8 mouse cellular contexts compared by ENCODE assay signal in the genomic region with DNA sequence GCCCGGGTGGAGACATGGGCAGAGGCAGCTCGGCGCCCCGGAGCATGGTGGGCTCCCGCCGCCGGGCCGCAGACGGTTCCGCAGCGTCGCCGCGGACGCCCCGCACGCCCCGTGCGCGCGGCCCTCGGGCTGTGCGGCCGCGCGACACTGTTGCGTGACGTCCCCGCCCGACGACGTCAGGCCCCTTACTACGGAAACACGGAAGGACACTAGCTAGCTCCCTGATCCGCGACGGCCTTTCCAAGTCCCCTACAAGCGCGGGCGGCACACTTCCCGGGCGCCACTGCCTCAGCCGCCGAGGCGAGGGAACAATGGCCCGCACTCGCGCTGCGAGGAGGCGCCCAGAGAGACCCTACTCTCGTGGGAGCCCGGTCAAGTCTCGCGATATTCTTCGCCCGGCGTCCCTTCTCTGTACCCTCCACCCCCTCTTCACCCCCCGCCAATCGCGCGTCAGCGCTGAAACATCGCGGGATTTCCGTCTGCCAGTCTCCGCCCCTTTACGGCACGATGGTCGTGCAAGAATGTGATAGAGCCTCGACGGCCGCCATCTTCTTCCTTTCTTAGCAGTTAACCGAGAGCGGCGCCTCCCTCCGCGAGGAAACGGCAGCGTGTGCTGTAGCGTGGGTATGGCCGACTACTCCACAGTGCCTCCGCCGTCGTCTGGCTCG. TPM values are rescaled to one million over a fixed set of nuclear protein-coding genes. Genes with fewer than 3 reads are reported as not detected.
A peak's percentile ranks its signal among the peaks of the same experiment; 100 is the strongest.
DNase-seq lines count a peak whose midpoint lies in the region; ATAC-seq and TF ChIP-seq lines count a peak whose summit lies in the region.

Gene Dnajb4, minus strand, starts transcription at position 336 of the 668 bp plus-strand sequence.
Gene Fubp1, plus strand, starts transcription at position 456 of the 668 bp plus-strand sequence.

- no peak for TF ChIP-seq CTCF in cortical plate, adult 2 months (IDR thresholded peaks at IDR 0.05; ENCODE audit: extremely low read depth, insufficient read depth, low read length)

- peak; percentile 85 for ATAC-seq in activated CD4-positive, CD25-positive, alpha-beta regulatory T cell, adult 4 months
- ATAC-seq in megakaryocyte progenitor cell, adult 5-6 weeks (replicated peaks; ENCODE audit: poor library complexity) = peak; percentile 78

- peak; percentile 91 for TF ChIP-seq POLR2A in cortical plate, adult 2 months (IDR thresholded peaks at IDR 0.05; ENCODE audit: extremely low read depth, insufficient read depth, low read length)

- peak within 1 kb of the TSS; percentile 79 for H3K4me3 ChIP-seq in cortical plate, adult 2 months (ENCODE audit: insufficient read depth, low read length)

- DNase-seq in gastrocnemius, postnatal 10 days = peak; percentile 100
- peak; percentile 100 for DNase-seq in induced T-regulatory cell, adult 2 months (ENCODE audit: low read depth)
- peak; percentile 98 to 99 for DNase-seq in left cerebral cortex, adult 9 months (ENCODE audit: low spot score in 2 of 2)
- peak; percentile 100 for DNase-seq in right cerebral cortex, postnatal 14 days
- DNase-seq in urinary bladder, postnatal 36 days (ENCODE audit: low spot score in 2 of 2) = peak; percentile 100

- peaks cover 7% of the 10 kb centered on the region for H3K4me1 ChIP-seq in cortical plate, adult 2 months (ENCODE audit: control insufficient read depth, insufficient read depth, low read length)

- peak within 1 kb of the TSS; percentile 99 for H3K27ac ChIP-seq in cortical plate, adult 2 months (ENCODE audit: insufficient read depth, low read length)

RNA-seq across cellular contexts. Expression of gene Dnajb4, which starts in this region (rescaled TPM):
- 1 to 10 TPM; 5.2 to 6.0 TPM for polyA plus RNA-seq in activated CD4-positive, CD25-positive, alpha-beta regulatory T cell, adult 4 months (2017; shearing (Covaris generic))
- 49.7 and 50.8 TPM in 2 replicates for polyA plus RNA-seq in cortical plate, adult 2 months (2012; rRNA removed)
- total RNA-seq in gastrocnemius, postnatal 10 days (2021) = 10 to 100 TPM; 52.7 to 58.7 TPM
- total RNA-seq in megakaryocyte progenitor cell, adult 5-6 weeks (2015) = 37.8 and 37.9 TPM in 2 replicates
- 39.3 and 43.5 TPM in 2 replicates for total RNA-seq in megakaryocyte progenitor cell, adult 5-6 weeks (2017)

RNA-seq across cellular contexts. Expression of gene Fubp1, which starts in this region (rescaled TPM):
- 100 to 1,000 TPM; 222 to 239 TPM for polyA plus RNA-seq in activated CD4-positive, CD25-positive, alpha-beta regulatory T cell, adult 4 months (2017; shearing (Covaris generic))
- 88.2 and 95.0 TPM in 2 replicates for polyA plus RNA-seq in cortical plate, adult 2 months (2012; rRNA removed)
- total RNA-seq in gastrocnemius, postnatal 10 days (2021) = 10 to 100 TPM; 39.2 to 71.9 TPM
- 149 and 188 TPM in 2 replicates for total RNA-seq in megakaryocyte progenitor cell, adult 5-6 weeks (2015)
- 204 and 275 TPM in 2 replicates for total RNA-seq in megakaryocyte progenitor cell, adult 5-6 weeks (2017)

Comparison
In these comparisons a context has a peak if more than half of its experiments do, and no peak if none do; other contexts are left out.
1. Peak in every context shown above with its lines: DNase-seq, ATAC-seq, H3K4me3 ChIP-seq and H3K27ac ChIP-seq.